ENCODE assay signal across 8 mouse cellular contexts in the genomic region with DNA sequence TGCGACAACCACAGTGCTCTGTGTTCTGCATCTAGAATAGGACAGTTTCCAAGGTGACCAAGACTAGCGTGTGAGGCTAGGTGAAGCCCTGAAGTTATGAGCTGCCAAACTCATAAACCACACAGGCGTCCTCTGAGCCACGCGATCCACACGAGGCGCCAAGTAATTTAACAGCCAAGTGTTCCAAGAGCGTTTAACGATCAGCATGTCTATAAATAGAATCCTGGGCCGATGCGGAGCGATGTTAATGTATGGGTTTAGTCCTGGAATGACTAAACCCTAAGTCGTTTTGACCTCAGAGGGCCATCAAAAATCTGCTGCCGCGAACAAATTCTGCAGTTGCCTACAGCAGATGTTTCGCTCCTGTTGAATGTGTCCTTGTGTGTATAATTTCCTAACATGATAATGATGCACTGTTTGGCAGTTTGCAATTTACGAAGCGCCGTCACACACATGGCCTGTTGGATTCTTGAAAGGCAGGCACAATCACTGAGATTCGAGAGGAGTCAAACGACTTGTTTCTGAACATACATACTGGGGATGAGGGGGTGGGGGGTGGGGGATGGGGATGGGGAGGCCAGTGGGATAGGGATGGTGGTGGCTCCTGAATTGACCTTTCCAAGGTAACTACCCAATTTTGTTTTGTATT. TPM values are rescaled to one million over a fixed set of nuclear protein-coding genes. Genes with fewer than 3 reads are reported as not detected.
DNase-seq lines count a peak whose midpoint lies in the region; ATAC-seq and TF ChIP-seq lines count a peak whose summit lies in the region.

No protein-coding gene starts in this region.

- H3K4me2 ChIP-seq in intestine, embryonic 14.5 days (ENCODE audit: low read length): peak overlapping the region; percentile 20; the same call in 1 of the 2 replicates
- no peak overlapping the region for H3K4me2 ChIP-seq in intestine, postnatal 0 days (replicated peaks; ENCODE audit: low read depth)
- peak overlapping the region; percentile 36 for H3K4me2 ChIP-seq in heart, embryonic 16.5 days (ENCODE audit: low read depth, low read length)

- H3K27me3 ChIP-seq in intestine, embryonic 14.5 days (replicated peaks; ENCODE audit: control insufficient read depth, insufficient read depth, low read length): no peaks in the 10 kb centered on the region
- H3K27me3 ChIP-seq in intestine, postnatal 0 days (replicated peaks; ENCODE audit: control insufficient read depth, insufficient read depth, low read length): no peaks in the 10 kb centered on the region
- no peaks in the 10 kb centered on the region for H3K27me3 ChIP-seq in heart, embryonic 16.5 days (ENCODE audit: control insufficient read depth, insufficient read depth, low read length)
- H3K27me3 ChIP-seq in limb, embryonic 10.5 days (ENCODE audit: low read depth, poor library complexity, severe bottlenecking): peaks cover 23% of the 10 kb centered on the region; the same call in 1 of the 2 replicates

- H3K4me3 ChIP-seq in intestine, embryonic 14.5 days (ENCODE audit: low read depth, low read length): no peak overlapping the region
- H3K4me3 ChIP-seq in intestine, postnatal 0 days (ENCODE audit: low read depth, low read length): no peak overlapping the region
- H3K4me3 ChIP-seq in heart, embryonic 16.5 days (ENCODE audit: low read length): no peak overlapping the region
- no peak overlapping the region for H3K4me3 ChIP-seq in limb, embryonic 10.5 days

- 39% methylated on average over 21 of the region's 21 CpGs for WGBS in intestine, embryonic 14.5 days
- 57% methylated on average over 21 of the region's 21 CpGs for WGBS in intestine, postnatal 0 days
- WGBS in heart, embryonic 16.5 days: 45% methylated on average over 21 of the region's 21 CpGs
- 57% methylated on average over 21 of the region's 21 CpGs for WGBS in limb, embryonic 10.5 days

- H3K36me3 ChIP-seq in intestine, embryonic 14.5 days (ENCODE audit: control insufficient read depth, insufficient read depth, low read length): no peaks in the 10 kb centered on the region
- H3K36me3 ChIP-seq in intestine, postnatal 0 days (ENCODE audit: control insufficient read depth, insufficient read depth): no peaks in the 10 kb centered on the region
- H3K36me3 ChIP-seq in heart, embryonic 16.5 days (ENCODE audit: control insufficient read depth, insufficient read depth): no peaks in the 10 kb centered on the region
- H3K36me3 ChIP-seq in limb, embryonic 10.5 days: no peaks in the 10 kb centered on the region

- DNase-seq in intestine, embryonic 14.5 days (ENCODE audit: low spot score): no peak
- peak; percentile 81 for DNase-seq in brain, embryonic 14.5 days (ENCODE audit: low read depth)
- DNase-seq in limb, embryonic 10.5 days (ENCODE audit: low spot score): peak; percentile 64
- no peak for DNase-seq in c-Kit-positive CD71-positive TER-119-positive erythroid progenitor cells, embryonic 14.5 days (ENCODE audit: low spot score)
- no peak for DNase-seq in yolk sac, embryonic 10.5 days (ENCODE audit: low spot score)
- DNase-seq in cerebellum, adult 11 months: no peak

- 0 out of 2 replicates have a peak, but pooled peaks cover 4% of the 10 kb centered on the region for H3K9me3 ChIP-seq in intestine, embryonic 14.5 days (ENCODE audit: control insufficient read depth, low read length)
- H3K9me3 ChIP-seq in intestine, postnatal 0 days (ENCODE audit: control insufficient read depth): no peaks in the 10 kb centered on the region
- H3K9me3 ChIP-seq in heart, embryonic 16.5 days (replicated peaks; ENCODE audit: control insufficient read depth, low read length): peaks cover 12% of the 10 kb centered on the region; the same call in 1 of the 2 replicates
- H3K9me3 ChIP-seq in limb, embryonic 10.5 days (replicated peaks): no peaks in the 10 kb centered on the region; the same call in 1 of the 2 replicates

- no peak for TF ChIP-seq POLR2A in brain, embryonic 14.5 days (IDR thresholded peaks at IDR 0.05; ENCODE audit: borderline replicate concordance, extremely low read depth, insufficient read depth, insufficient read length, poor library complexity, severe bottlenecking)

- H3K9ac ChIP-seq in intestine, embryonic 14.5 days (ENCODE audit: low read length): no peak overlapping the region
- H3K9ac ChIP-seq in intestine, postnatal 0 days (ENCODE audit: low read depth, low read length): no peak overlapping the region
- H3K9ac ChIP-seq in heart, embryonic 16.5 days (ENCODE audit: low read length): no peak overlapping the region; the same call in 1 of the 2 replicates

- no peak overlapping the region for H3K27ac ChIP-seq in intestine, embryonic 14.5 days (ENCODE audit: low read depth)
- H3K27ac ChIP-seq in intestine, postnatal 0 days (ENCODE audit: low read depth, low read length): no peak overlapping the region
- H3K27ac ChIP-seq in heart, embryonic 16.5 days (ENCODE audit: low read length): peak overlapping the region; percentile 42
- 0 out of 2 replicates have a peak overlapping the region, but pooled peaks have one; percentile 6 for H3K27ac ChIP-seq in limb, embryonic 10.5 days

- ATAC-seq in intestine, embryonic 14.5 days (replicated peaks; ENCODE audit: low FRiP score, low TSS enrichment, low read depth): 0 out of 2 replicates have a peak, but pooled peaks have one; percentile 40
- ATAC-seq in intestine, postnatal 0 days: no peak
- ATAC-seq in heart, embryonic 16.5 days (replicated peaks; ENCODE audit: extremely low read depth, insufficient read depth, low FRiP score): peak; percentile 70; the same call in 1 of the 2 replicates

- TF ChIP-seq CTCF in intestine, postnatal 0 days (IDR thresholded peaks at IDR 0.05; ENCODE audit: low read depth): no peak
- TF ChIP-seq CTCF in brain, embryonic 14.5 days (IDR thresholded peaks at IDR 0.05; ENCODE audit: borderline replicate concordance, extremely low read depth, insufficient read depth, insufficient read length): no peak

- H3K4me1 ChIP-seq in intestine, embryonic 14.5 days (replicated peaks; ENCODE audit: control insufficient read depth, insufficient read depth, low read length): peaks cover 12% of the 10 kb centered on the region
- H3K4me1 ChIP-seq in intestine, postnatal 0 days (replicated peaks; ENCODE audit: control insufficient read depth, insufficient read depth, low read length): no peaks in the 10 kb centered on the region
- peaks cover 5% of the 10 kb centered on the region; the same call in 1 of the 2 replicates for H3K4me1 ChIP-seq in heart, embryonic 16.5 days (ENCODE audit: control insufficient read depth, insufficient read depth, low read length)
- H3K4me1 ChIP-seq in limb, embryonic 10.5 days: peaks cover 13% of the 10 kb centered on the region

RNA-seq across cellular contexts. Expression of a gene that starts 33.0 kb away (rescaled TPM):
- polyA plus RNA-seq in intestine, embryonic 14.5 days (2014; fragmentation: Nextera tagmentation; extraction: Ambion mirVana): 85.0 and 99.1 TPM in 2 replicates
- polyA plus RNA-seq in intestine, postnatal 0 days (2015; fragmentation: Nextera tagmentation; extraction: Ambion mirVana): 38.8 and 39.8 TPM in 2 replicates
- 56.8 and 85.3 TPM in 2 replicates for polyA plus RNA-seq in brain, embryonic 14.5 days (2012; rRNA removed)
- polyA plus RNA-seq in heart, embryonic 16.5 days (2015; fragmentation: Nextera tagmentation; extraction: Ambion mirVana): 77.5 and 89.1 TPM in 2 replicates
- polyA plus RNA-seq in limb, embryonic 10.5 days (2016; fragmentation: Nextera tagmentation; extraction: Ambion mirVana): 150 and 166 TPM in 2 replicates

Comparison
In these comparisons a context has a peak if more than half of its experiments do, and no peak if none do; other contexts are left out.
1. DNase-seq: peak in brain, embryonic 14.5 days (single experiment) and limb, embryonic 10.5 days (single experiment); none in intestine, embryonic 14.5 days (single experiment), c-Kit-positive CD71-positive TER-119-positive erythroid progenitor cells, embryonic 14.5 days (single experiment), yolk sac, embryonic 10.5 days (single experiment) and cerebellum, adult 11 months (single experiment).
2. H3K27ac ChIP-seq: peak in heart, embryonic 16.5 days (single experiment) and limb, embryonic 10.5 days (single experiment); none in intestine, embryonic 14.5 days (single experiment) and intestine, postnatal 0 days (single experiment).